Mouse (Mus musculus): Measurements from ENCODE around the gene Abca1. TPM values are rescaled to one million over a fixed set of nuclear protein-coding genes. Genes with fewer than 3 reads are reported as not detected.

The Abca1 gene
- polyA plus RNA-seq, 1 experiment from 2014 or later, result 11.3 TPM

DNA sequence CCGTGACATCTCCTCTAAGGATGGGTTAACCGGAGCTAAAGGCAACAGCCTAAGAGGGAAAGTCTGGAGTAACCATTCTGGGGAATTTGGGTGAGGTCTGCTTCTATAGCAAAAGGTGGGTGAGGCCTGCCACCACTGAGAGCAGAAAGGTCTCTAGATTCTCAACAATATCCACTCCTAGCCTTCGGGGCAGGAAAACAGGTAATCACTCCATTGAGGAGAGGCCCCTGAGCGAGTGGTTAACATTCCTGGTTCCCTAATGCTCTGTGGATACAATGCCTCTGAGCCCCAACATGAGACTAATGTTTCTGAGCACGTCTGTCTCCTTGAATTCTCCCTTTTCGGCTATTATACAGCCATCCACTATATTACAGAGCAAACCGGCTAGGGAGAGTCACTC is 145.3 kb downstream of the Abca1 start:
- H3K4me2 ChIP-seq, result no peak overlapping the region
- no peak overlapping the region for H3K27ac ChIP-seq
- no peaks in the 10 kb centered on the region for H3K9me3 ChIP-seq
- H3K4me1 ChIP-seq, result peaks cover 7% of the 10 kb centered on the region; the same call in 1 of the 2 replicates
- peaks cover 29% of the 10 kb centered on the region for H3K36me3 ChIP-seq (replicated peaks)
- ATAC-seq (replicated peaks), result no peak
- no peak overlapping the region for H3K9ac ChIP-seq
- no peaks in the 10 kb centered on the region for H3K27me3 ChIP-seq (replicated peaks)
- H3K4me3 ChIP-seq, result no peak overlapping the region
- WGBS, result 96% methylated on average over 7 of the region's 7 CpGs

DNA sequence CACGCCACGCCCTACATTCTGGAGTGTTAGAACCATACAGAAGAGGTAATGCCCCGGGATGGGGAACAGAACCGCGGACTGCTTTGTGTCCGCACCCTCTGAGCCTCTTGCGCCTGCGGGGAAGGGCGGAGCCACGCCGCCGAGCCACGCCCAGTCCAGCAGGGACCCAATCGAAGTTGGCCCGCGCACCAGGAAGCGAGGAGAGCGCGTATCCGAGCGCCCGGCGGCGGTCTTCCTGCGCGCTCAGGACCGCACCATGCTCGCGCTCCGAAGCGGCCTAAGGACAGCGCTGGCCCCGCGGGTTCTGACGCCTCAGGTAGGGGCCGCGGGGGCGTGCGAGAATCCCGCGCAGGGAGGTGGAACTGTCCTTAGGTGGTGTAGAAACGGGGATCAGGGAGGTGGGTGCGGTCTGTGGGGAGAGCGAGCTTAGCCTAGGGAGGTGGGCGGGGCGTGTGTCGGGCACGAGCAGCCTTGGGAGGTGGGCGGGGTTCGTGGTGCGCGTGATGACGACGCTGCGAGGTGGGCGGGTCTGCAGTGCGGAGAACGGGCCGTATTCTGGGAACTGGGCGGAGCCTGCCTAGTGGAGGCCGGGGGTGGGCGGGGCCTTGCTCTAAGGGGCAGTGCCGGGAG is 147.8 kb downstream of the Abca1 start, which contains the start of gene Nipsnap3b:
Gene Nipsnap3b, plus strand, starts transcription at position 149 of the 630 bp plus-strand sequence.
- H3K36me3 ChIP-seq (replicated peaks), result peaks cover 19% of the 10 kb centered on the region
- WGBS, result under 1% methylated on average over 60 of the region's 63 CpGs
- peak within 1 kb of the TSS; percentile 66 for H3K9ac ChIP-seq
- peaks cover 7% of the 10 kb centered on the region; the same call in 1 of the 2 replicates for H3K4me1 ChIP-seq
- peak; percentile 95 for ATAC-seq (replicated peaks)
- peak within 1 kb of the TSS; percentile 64 for H3K4me3 ChIP-seq
- peak within 1 kb of the TSS; percentile 90 for H3K27ac ChIP-seq
- no peaks in the 10 kb centered on the region for H3K27me3 ChIP-seq (replicated peaks)
- no peaks in the 10 kb centered on the region for H3K9me3 ChIP-seq
- H3K4me2 ChIP-seq, result peak within 1 kb of the TSS; percentile 50

DNA sequence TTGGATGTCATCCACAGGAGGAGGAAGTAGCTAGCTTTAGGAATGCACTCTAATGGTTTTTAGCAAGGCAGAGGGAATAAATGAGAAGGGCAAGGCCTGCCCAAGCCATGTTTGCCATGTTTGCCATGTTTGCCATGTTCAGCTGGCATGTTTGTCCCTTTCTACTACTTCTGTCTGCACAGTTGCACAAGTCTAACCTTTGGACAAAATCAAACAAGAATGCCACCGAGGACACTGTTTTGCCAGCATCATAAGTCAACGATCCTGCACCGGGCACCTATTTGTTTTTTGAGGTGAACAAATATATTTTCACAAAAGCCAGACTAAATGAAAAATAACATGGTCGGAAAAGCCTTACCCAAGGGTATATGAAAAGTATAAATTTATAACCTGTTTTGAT is 149.8 kb downstream of the Abca1 start:
- peaks cover 2% of the 10 kb centered on the region; the same call in 1 of the 2 replicates for H3K36me3 ChIP-seq (replicated peaks)
- ATAC-seq (replicated peaks), result no peak
- no peak overlapping the region for H3K27ac ChIP-seq
- H3K4me1 ChIP-seq, result peaks cover 7% of the 10 kb centered on the region; the same call in 1 of the 2 replicates
- H3K27me3 ChIP-seq (replicated peaks), result no peaks in the 10 kb centered on the region
- H3K4me3 ChIP-seq, result no peak overlapping the region
- H3K9me3 ChIP-seq, result no peaks in the 10 kb centered on the region
- H3K9ac ChIP-seq, result no peak overlapping the region
- 92% methylated on average over 4 of the region's 4 CpGs for WGBS
- no peak overlapping the region for H3K4me2 ChIP-seq

DNA sequence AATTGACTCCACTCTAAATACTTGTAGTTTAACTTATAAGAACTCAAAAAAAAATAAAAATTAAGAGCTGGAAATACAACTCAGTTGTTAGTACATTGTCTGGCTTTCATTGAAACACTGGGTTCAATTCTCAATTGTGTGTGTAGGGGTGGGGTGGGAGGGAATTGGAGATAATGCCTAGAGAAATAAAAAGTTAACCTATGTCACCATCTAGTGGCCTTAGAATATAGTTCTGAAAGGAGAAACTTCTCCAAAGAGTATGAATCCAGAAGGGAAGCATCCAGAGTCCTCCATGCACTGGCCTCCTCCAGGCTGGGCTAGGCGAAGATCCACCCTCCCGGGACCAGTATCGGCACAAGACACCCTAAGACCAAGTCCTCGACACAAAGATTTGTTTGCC is 150.5 kb downstream of the Abca1 start:
- Histone ChIP-seq H3K27me3 (replicated peaks) (no peaks in the 10 kb centered on the region), H3K9me3 (no peaks in the 10 kb centered on the region), H3K4me2 (no peak overlapping the region), H3K9ac (no peak overlapping the region), H3K4me1 (peaks cover 7% of the 10 kb centered on the region; the same call in 1 of the 2 replicates), H3K4me3 (no peak overlapping the region), H3K36me3 (replicated peaks) (no peaks in the 10 kb centered on the region), H3K27ac (no peak overlapping the region)
- 62% methylated on average over 4 of the region's 4 CpGs for WGBS
- no peak for ATAC-seq (replicated peaks)

GRCm38 (mm10) chr4:53000154-53000553 is 159.5 kb downstream of the Abca1 start:
- ATAC-seq (replicated peaks), result no peak
- Histone ChIP-seq H3K4me2 (no peak overlapping the region), H3K4me1 (no peaks in the 10 kb centered on the region), H3K4me3 (no peak overlapping the region), H3K9ac (no peak overlapping the region), H3K36me3 (replicated peaks) (no peaks in the 10 kb centered on the region), H3K27me3 (replicated peaks) (no peaks in the 10 kb centered on the region), H3K27ac (no peak overlapping the region), H3K9me3 (no peaks in the 10 kb centered on the region)
- WGBS, result 86% methylated on average over 8 of the region's 8 CpGs

DNA sequence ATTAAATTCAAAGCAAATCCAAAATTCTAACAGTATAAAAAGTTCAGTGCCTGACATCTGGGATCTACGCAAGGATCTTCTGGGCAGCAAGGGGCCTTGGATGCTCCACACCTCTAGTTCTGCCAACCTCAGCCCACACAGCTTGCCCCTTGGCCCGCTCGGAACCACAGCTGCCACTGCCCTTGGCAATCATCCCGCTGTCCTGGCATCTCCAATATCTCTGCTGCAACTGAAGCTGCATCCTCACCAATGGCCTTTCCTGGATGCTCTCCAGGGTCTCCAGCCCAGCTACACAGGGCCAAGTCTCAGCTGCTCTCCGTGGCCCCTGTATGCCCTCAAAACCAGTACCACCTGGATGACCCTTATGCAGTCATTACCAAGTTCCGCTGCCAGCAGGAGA is 160.2 kb downstream of the Abca1 start:
- Histone ChIP-seq H3K4me2 (no peak overlapping the region), H3K27me3 (replicated peaks) (no peaks in the 10 kb centered on the region), H3K4me3 (no peak overlapping the region), H3K9ac (no peak overlapping the region), H3K27ac (no peak overlapping the region), H3K4me1 (no peaks in the 10 kb centered on the region), H3K36me3 (replicated peaks) (no peaks in the 10 kb centered on the region), H3K9me3 (no peaks in the 10 kb centered on the region)
- WGBS, result 93% methylated on average over 6 of the region's 6 CpGs
- ATAC-seq (replicated peaks), result no peak

GRCm38 (mm10) chr4:52989248-52989647 is 170.4 kb downstream of the Abca1 start, which contains the start of gene Nipsnap3a:
TSS of gene Nipsnap3a (plus strand) at chr4:52989272.
- Histone ChIP-seq H3K9ac (no peak within 1 kb of the TSS), H3K27ac (no peak within 1 kb of the TSS), H3K9me3 (no peaks in the 10 kb centered on the region), H3K36me3 (replicated peaks) (no peaks in the 10 kb centered on the region), H3K4me3 (no peak within 1 kb of the TSS), H3K4me2 (peak within 1 kb of the TSS; percentile 28), H3K4me1 (no peaks in the 10 kb centered on the region), H3K27me3 (replicated peaks) (no peaks in the 10 kb centered on the region)
- peak; percentile 33; the same call in 1 of the 2 replicates for ATAC-seq (replicated peaks)
- 34% methylated on average over 12 of the region's 12 CpGs for WGBS

DNA sequence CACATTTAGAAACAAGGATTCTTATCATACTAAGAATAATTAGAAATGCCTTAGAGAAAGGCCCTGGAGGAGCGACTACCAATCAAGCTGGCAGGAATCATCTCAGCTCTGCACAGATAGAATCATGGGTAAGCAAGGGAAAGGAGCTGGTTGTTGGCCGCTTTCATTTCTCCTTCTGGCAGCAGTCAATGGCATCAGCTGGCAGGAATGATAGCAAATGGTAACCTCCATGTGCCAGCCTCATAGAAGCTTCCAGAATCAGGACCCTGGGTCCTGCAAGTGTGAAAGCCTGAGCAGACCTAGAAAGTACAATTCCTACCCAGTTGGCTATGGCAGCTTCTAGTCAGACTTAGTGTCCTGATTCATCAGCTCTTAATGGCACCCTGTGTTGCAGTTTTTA is 173.4 kb downstream of the Abca1 start:
- Histone ChIP-seq H3K4me2 (no peak overlapping the region), H3K27me3 (replicated peaks) (no peaks in the 10 kb centered on the region), H3K9me3 (no peaks in the 10 kb centered on the region), H3K9ac (no peak overlapping the region), H3K27ac (no peak overlapping the region), H3K4me3 (no peak overlapping the region), H3K4me1 (no peaks in the 10 kb centered on the region), H3K36me3 (replicated peaks) (no peaks in the 10 kb centered on the region)
- WGBS, result 79% methylated on average over 2 of the region's 2 CpGs
- ATAC-seq (replicated peaks), result no peak

DNA sequence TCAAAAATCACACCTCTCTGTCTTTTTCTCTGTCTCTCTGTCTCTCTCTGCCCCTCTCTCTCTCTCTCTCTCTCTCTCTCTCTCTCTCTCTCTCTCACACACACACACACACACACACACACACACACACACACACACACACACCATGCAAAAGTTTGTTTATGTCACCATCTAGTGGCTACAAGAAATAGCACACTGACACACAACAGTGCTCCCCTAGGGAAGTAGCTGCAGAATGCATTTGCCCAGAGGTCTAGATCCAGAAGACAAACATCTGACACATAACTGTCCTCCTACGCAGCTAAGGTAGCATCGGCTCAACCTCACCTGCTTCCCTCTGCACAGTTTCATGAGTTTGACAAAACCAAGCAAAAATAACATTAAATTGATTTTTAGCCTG is 174.5 kb downstream of the Abca1 start:
- Histone ChIP-seq H3K27ac (no peak overlapping the region), H3K4me1 (no peaks in the 10 kb centered on the region), H3K9me3 (no peaks in the 10 kb centered on the region), H3K4me2 (no peak overlapping the region), H3K27me3 (replicated peaks) (no peaks in the 10 kb centered on the region), H3K36me3 (replicated peaks) (no peaks in the 10 kb centered on the region), H3K4me3 (no peak overlapping the region), H3K9ac (no peak overlapping the region)
- ATAC-seq (replicated peaks), result peak; percentile 73; the same call in 1 of the 2 replicates
- 83% methylated on average over 2 of the region's 2 CpGs for WGBS

Other genes starting within 250 kb of the Abca1 start
- gene Olfr272, start 240.7 kb downstream of the Abca1 start, polyA plus RNA-seq (2015; fragmentation: Nextera tagmentation; extraction: Ambion mirVana), result not detected in 2 replicates
- gene Olfr270, start 195.3 kb downstream of the Abca1 start, polyA plus RNA-seq (2015; fragmentation: Nextera tagmentation; extraction: Ambion mirVana), result not detected in 2 replicates
- not detected in 2 replicates for gene Nipsnap3a, start 170.6 kb downstream of the Abca1 start, polyA plus RNA-seq (2015; fragmentation: Nextera tagmentation; extraction: Ambion mirVana)
- gene Nipsnap3b, start 148.0 kb downstream of the Abca1 start, polyA plus RNA-seq (2015; fragmentation: Nextera tagmentation; extraction: Ambion mirVana), result 160 and 169 TPM in 2 replicates

Measured in midbrain, embryonic 15.5 days (tissue).